Mouse (Mus musculus) embryonic facial prominence, embryonic 11.5 days (tissue): ENCODE data around the gene Elk3. TPM values are rescaled to one million over a fixed set of nuclear protein-coding genes. Genes with fewer than 3 reads are reported as not detected.
"Not testable (repeated sequence)": the region's sequence is repeated elsewhere in the genome, so short reads cannot be mapped to it uniquely, and the experiment has no call there.

Experiments used
- ATAC-seq: fragments of 200-750 bp; cut with Nextera tagmentation; replicated peaks from 2 replicates; pipeline ENCODE4 v1.8.0; 2017; ENCODE audit warnings: low read depth; ENCODE audit not compliant: insufficient number of reproducible peaks, low FRiP score, low TSS enrichment
- DNase-seq: peaks from one replicate; pipeline ENCODE4 v3.0.0-alpha.2; 2015; ENCODE audit warnings: low spot score
- H3K27ac ChIP-seq: fragments of 300-500 bp; sonication (generic); replicated peaks from 2 replicates; pipeline ENCODE4 v1.5.1; 2014; ENCODE audit warnings: mild to moderate bottlenecking, low read depth, low read length, control low read depth
- H3K27me3 ChIP-seq: fragments of 300-500 bp; sonication (generic); 2 replicates; pipeline ENCODE4 v1.6.1; 2014; ENCODE audit warnings: mild to moderate bottlenecking, low read length, moderate library complexity, mixed read lengths; ENCODE audit not compliant: control insufficient read depth, insufficient read depth
- H3K36me3 ChIP-seq: fragments of 300-500 bp; sonication (generic); replicated peaks from 2 replicates; pipeline ENCODE4 v1.6.1; 2014; ENCODE audit warnings: low read depth, mild to moderate bottlenecking, low read length, moderate library complexity, mixed read lengths; ENCODE audit not compliant: control insufficient read depth, insufficient read depth
- H3K4me1 ChIP-seq: fragments of 300-500 bp; sonication (generic); 2 replicates; pipeline ENCODE4 v1.6.1; 2014; ENCODE audit warnings: low read length, mixed read lengths; ENCODE audit not compliant: control insufficient read depth, insufficient read depth
- H3K4me2 ChIP-seq: fragments of 300-500 bp; sonication (generic); 2 replicates; pipeline ENCODE4 v1.6.1; 2014; ENCODE audit warnings: low read depth, mild to moderate bottlenecking, control low read depth, low read length, moderate library complexity
- H3K4me3 ChIP-seq: fragments of 300-500 bp; sonication (generic); 2 replicates; pipeline ENCODE4 v1.5.1; 2014; ENCODE audit warnings: low read depth, low read length, control low read depth
- H3K9ac ChIP-seq: fragments of 300-500 bp; sonication (generic); replicated peaks from 2 replicates; pipeline ENCODE4 v1.6.1; 2014; ENCODE audit warnings: mild to moderate bottlenecking, control low read depth, low read length
- H3K9me3 ChIP-seq: fragments of 300-500 bp; sonication (generic); replicated peaks from 2 replicates; pipeline ENCODE4 v1.6.1; 2016; ENCODE audit warnings: mild to moderate bottlenecking, low read length, inconsistent platforms, mixed read lengths; ENCODE audit not compliant: control insufficient read depth
- WGBS: fragments of 180-500 bp; shearing (Covaris S2); extraction: QIAGEN DNeasy Blood & Tissue Kit; methylation state at CpG from one replicate; pipeline ENCODE4 v1.1.7; 2014; 5-methylcytosine and 5-hydroxymethylcytosine counted together
- polyA plus RNA-seq: library from polyadenylated mRNA; unstranded; fragments of >200 nt; fragmentation: Nextera tagmentation; extraction: Ambion mirVana; gene quantifications from 2 replicates; pipeline ENCODE4 v1.2.1, GENCODE M21; 2014

Gene Elk3
- polyA plus RNA-seq, result 34.0 and 37.2 TPM in 2 replicates

GRCm38 (mm10) chr10:93310721-93311411 is at the start of gene Elk3:
TSS of gene Elk3 (minus strand) at chr10:93311135.
- peak; percentile 76 for DNase-seq

GRCm38 (mm10) chr10:93360623-93361022 is 49.7 kb upstream of the Elk3 start:
- no peaks in the 10 kb centered on the region for H3K4me1 ChIP-seq
- 47% methylated on average over 3 of the region's 3 CpGs for WGBS
- H3K9me3 ChIP-seq, result no peaks in the 10 kb centered on the region
- H3K27ac ChIP-seq, result no peak overlapping the region
- no peak for DNase-seq
- ATAC-seq, result no peak
- no peak overlapping the region for H3K4me3 ChIP-seq
- no peak overlapping the region for H3K4me2 ChIP-seq
- no peak overlapping the region for H3K9ac ChIP-seq
- no peaks in the 10 kb centered on the region for H3K36me3 ChIP-seq
- no peaks in the 10 kb centered on the region for H3K27me3 ChIP-seq

More at GRCm38 (mm10) chr10:93310721-93311411, at the start of gene Elk3:
- Histone ChIP-seq H3K9me3 (no peaks in the 10 kb centered on the region), H3K4me3 (peak within 1 kb of the TSS; percentile 82), H3K27ac (peak within 1 kb of the TSS; percentile 97), H3K4me2 (peak within 1 kb of the TSS; percentile 83), H3K36me3 (no peaks in the 10 kb centered on the region), H3K9ac (peak within 1 kb of the TSS; percentile 96), H3K27me3 (no peaks in the 10 kb centered on the region), H3K4me1 (no peaks in the 10 kb centered on the region; the same call in 1 of the 2 replicates)
- WGBS, result under 1% methylated on average over 49 of the region's 53 CpGs
- peak; percentile 72 for ATAC-seq

DNA sequence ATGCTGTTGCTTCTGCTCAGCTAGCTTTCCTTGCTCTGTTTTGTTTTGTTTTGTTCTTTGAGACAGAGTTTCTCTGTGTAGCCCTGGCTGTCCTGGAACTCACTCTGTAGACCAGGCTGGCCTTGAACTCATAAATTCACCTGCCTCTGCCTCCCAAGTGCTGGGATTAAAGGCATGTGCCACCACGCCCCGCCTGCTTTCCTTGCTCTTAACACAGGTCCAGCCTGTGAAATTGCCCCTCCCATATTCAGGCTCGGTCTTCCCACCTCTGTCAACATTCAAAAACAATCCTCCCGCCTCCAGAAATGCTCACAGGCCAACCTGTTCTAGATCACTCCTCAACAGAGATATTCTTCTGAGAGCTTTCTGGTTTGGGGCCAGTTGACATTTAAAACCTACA is 49.3 kb upstream of the Elk3 start:
- not testable (repeated sequence) for H3K9ac ChIP-seq, H3K4me1 ChIP-seq, DNase-seq, H3K4me3 ChIP-seq, H3K27ac ChIP-seq, H3K27me3 ChIP-seq, ATAC-seq, H3K9me3 ChIP-seq, H3K4me2 ChIP-seq, H3K36me3 ChIP-seq
- WGBS, result 77% methylated on average over 4 of the region's 4 CpGs

DNA sequence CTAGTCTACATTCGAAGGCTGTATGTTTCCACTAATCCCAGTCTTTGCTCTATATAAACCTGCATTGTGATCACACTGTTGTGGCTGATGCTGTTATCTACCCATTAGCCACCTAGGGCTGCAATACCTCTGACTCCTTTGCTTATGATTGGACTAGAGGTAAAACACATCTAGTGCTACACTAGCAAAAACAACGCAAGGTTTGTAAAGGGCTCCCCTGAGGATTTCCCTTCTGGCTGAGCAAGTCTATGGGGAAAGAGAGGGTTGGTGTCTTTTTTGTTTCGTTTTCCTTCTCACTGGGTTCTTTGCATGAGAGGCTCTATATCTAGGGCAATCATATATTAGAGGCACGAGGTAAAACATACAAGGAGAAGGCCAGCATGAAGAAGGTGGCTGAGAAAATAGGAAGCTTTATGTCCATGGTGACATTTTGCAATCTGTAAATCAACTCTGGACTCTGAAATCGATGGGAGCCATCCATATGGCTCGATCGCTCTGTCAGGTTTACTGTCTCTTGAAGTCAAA is 48.5 kb upstream of the Elk3 start:
- 82% methylated on average over 7 of the region's 7 CpGs for WGBS
- Histone ChIP-seq H3K4me1 (no peaks in the 10 kb centered on the region), H3K4me2 (no peak overlapping the region), H3K27ac (no peak overlapping the region), H3K4me3 (no peak overlapping the region), H3K36me3 (no peaks in the 10 kb centered on the region), H3K27me3 (no peaks in the 10 kb centered on the region), H3K9me3 (no peaks in the 10 kb centered on the region), H3K9ac (no peak overlapping the region)
- DNase-seq (no peak), ATAC-seq (no peak)

DNA sequence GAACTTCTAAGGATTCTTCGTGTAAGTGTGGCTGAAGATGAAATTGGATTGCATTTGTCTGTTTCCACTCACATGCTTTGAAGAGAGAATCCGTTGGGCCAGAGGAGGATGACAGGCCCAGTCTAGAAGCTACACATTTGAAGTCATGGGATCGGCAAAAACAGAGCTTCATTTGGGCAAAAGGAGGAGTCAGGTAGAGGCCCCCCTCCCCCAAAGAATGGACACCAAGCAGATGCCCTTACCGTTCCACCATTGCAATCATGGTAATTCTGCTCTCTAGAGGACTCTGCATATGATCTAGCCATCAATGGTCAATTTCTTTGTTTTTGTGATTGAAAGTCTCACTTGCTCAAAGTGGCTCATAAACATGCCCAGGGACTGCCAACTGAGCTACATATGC is 47.9 kb upstream of the Elk3 start:
- Histone ChIP-seq H3K36me3 (no peaks in the 10 kb centered on the region), H3K4me1 (no peaks in the 10 kb centered on the region), H3K9me3 (no peaks in the 10 kb centered on the region), H3K4me2 (no peak overlapping the region), H3K9ac (no peak overlapping the region), H3K4me3 (no peak overlapping the region), H3K27me3 (no peaks in the 10 kb centered on the region), H3K27ac (no peak overlapping the region)
- DNase-seq (no peak), ATAC-seq (no peak)
- 80% methylated on average over 4 of the region's 4 CpGs for WGBS

GRCm38 (mm10) chr10:93357162-93357561 is 46.2 kb upstream of the Elk3 start:
- DNase-seq, result no peak
- H3K27me3 ChIP-seq, result no peaks in the 10 kb centered on the region
- no peak overlapping the region for H3K9ac ChIP-seq
- no peaks in the 10 kb centered on the region for H3K4me1 ChIP-seq
- ATAC-seq, result no peak
- no peaks in the 10 kb centered on the region for H3K9me3 ChIP-seq
- H3K4me2 ChIP-seq, result no peak overlapping the region
- no peaks in the 10 kb centered on the region for H3K36me3 ChIP-seq
- WGBS, result 91% methylated on average over 5 of the region's 5 CpGs
- H3K4me3 ChIP-seq, result no peak overlapping the region
- H3K27ac ChIP-seq, result no peak overlapping the region

DNA sequence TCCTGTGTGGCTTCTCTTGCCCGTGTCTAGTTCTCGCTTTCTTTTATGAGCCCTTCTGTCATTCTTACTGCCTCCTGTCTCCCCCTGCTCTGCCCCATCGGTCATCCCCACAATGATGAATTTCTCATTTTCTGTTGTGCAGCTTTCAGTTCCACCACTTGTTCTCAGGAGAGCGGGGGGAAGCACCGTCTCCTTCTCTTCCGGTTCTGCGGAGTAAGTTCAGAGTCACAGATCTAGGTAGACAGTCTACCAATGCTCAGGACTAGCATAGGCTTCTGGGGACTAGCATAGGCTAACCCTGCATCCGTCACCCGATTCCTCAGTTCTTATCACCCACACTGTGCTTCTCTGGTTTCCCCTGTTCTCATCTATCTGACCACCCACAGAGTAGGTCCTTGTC is 45.2 kb upstream of the Elk3 start:
- no peak for ATAC-seq
- 87% methylated on average over 9 of the region's 9 CpGs for WGBS
- no peak for DNase-seq
- Histone ChIP-seq H3K27ac (no peak overlapping the region), H3K4me3 (no peak overlapping the region), H3K27me3 (no peaks in the 10 kb centered on the region), H3K4me1 (no peaks in the 10 kb centered on the region), H3K4me2 (no peak overlapping the region), H3K9ac (no peak overlapping the region), H3K9me3 (no peaks in the 10 kb centered on the region), H3K36me3 (no peaks in the 10 kb centered on the region)

DNA sequence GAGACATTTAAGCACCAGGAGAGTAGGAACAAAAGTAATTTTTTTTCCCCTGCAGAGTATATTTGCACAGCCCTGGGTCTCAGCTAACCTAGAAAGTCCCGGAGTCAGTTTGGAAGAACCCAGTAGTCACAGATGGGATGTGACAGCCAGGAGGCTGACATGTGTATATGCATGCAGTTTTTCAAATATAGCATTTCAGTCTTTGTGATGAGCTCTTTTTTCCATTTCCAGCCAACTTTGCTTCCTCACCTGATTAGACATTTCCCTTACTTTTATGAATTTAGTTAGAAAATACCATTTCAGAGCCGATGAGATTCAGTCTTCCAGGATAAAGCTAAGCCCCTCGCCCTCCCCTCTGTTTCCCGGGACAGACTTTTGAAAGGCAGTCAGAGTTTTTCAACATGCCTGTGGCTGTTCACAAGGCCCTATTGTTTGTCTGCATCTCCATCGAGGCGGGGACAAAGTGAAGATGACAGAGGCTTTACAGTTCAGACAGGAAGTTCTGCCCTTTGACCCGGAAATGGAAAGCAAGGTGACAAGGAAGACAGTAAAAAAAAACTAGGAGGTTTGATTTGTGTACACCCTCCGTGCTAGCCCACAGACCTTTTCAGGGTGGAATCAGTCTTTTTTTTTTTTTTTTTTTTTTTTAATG is 44.5 kb upstream of the Elk3 start:
- no peaks in the 10 kb centered on the region for H3K36me3 ChIP-seq
- 28% methylated on average over 8 of the region's 8 CpGs for WGBS
- H3K4me2 ChIP-seq, result no peak overlapping the region
- H3K27ac ChIP-seq, result no peak overlapping the region
- DNase-seq, result peak; percentile 43
- no peak overlapping the region for H3K4me3 ChIP-seq
- no peaks in the 10 kb centered on the region for H3K27me3 ChIP-seq
- no peaks in the 10 kb centered on the region for H3K4me1 ChIP-seq
- ATAC-seq, result no peak
- no peak overlapping the region for H3K9ac ChIP-seq
- no peaks in the 10 kb centered on the region for H3K9me3 ChIP-seq
